Mouse (Mus musculus) forebrain, embryonic 16.5 days (tissue): ENCODE measurements at regions not wholly inside any gene's neighbourhood (a gene's known extent, or its start where the extent isn't known, plus 50 kb on each side); places are given as distances from the start of the nearest gene placed in this dataset.
A peak's percentile ranks its signal among the peaks of the same experiment; 100 is the strongest.

ENCODE experiments used
- ATAC-seq: fragments of 200-750 bp; cut with Nextera tagmentation; 2 replicates; pipeline ENCODE4 v1.8.0; 2017; ENCODE audit warnings: mild to moderate bottlenecking, moderate library complexity
- H3K27ac ChIP-seq: fragments of 300-500 bp; sonication (generic); 2 replicates; pipeline ENCODE4 v1.5.1; 2014; ENCODE audit warnings: low read length, control low read depth
- H3K27me3 ChIP-seq: fragments of 300-500 bp; sonication (generic); replicated peaks from 2 replicates; pipeline ENCODE4 v1.6.1; 2014; ENCODE audit warnings: low read length; ENCODE audit not compliant: control insufficient read depth, insufficient read depth
- H3K36me3 ChIP-seq: fragments of 300-500 bp; sonication (generic); 2 replicates; pipeline ENCODE4 v1.6.1; 2014; ENCODE audit not compliant: control insufficient read depth, insufficient read depth
- H3K4me1 ChIP-seq: fragments of 300-500 bp; sonication (generic); replicated peaks from 2 replicates; pipeline ENCODE4 v1.6.1; 2014; ENCODE audit warnings: low read length; ENCODE audit not compliant: control insufficient read depth, insufficient read depth
- H3K4me2 ChIP-seq: fragments of 300-500 bp; sonication (generic); 2 replicates; pipeline ENCODE4 v1.6.1; 2014; ENCODE audit warnings: mild to moderate bottlenecking, low read length, control low read depth
- H3K4me3 ChIP-seq: fragments of 300-500 bp; sonication (generic); replicated peaks from 2 replicates; pipeline ENCODE4 v1.5.1; 2014; ENCODE audit warnings: mild to moderate bottlenecking, low read length, control low read depth
- H3K9ac ChIP-seq: fragments of 300-500 bp; sonication (generic); replicated peaks from 2 replicates; pipeline ENCODE4 v1.6.1; 2014; ENCODE audit warnings: low read depth, low read length, control low read depth
- H3K9me3 ChIP-seq: fragments of 300-500 bp; sonication (generic); 2 replicates; pipeline ENCODE4 v1.6.1; 2016; ENCODE audit warnings: low read length; ENCODE audit not compliant: control insufficient read depth
- WGBS: fragments of 180-500 bp; shearing (Covaris S2); extraction: QIAGEN DNeasy Blood & Tissue Kit; methylation state at CpG from one replicate; pipeline ENCODE4 v1.1.7; 2014; 5-methylcytosine and 5-hydroxymethylcytosine counted together

DNA sequence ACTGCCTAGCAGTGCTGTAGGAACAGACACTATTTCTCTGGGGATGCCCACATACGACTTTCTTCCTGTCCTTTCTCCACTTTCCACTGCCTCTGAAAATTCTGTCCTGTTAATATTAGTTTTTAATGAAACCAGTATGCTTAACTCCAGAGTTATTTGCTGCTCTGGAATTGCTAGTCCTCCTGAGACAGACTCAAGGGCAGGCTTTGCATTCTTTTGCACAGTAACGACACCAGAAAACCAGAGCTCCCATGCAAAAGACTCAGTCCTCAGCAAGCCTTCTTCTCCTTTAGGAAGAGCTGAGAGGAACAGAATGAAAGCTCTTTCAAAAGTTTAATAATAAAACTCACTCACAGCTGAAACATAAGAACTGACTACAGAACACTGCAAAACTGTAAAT lies 92.3 kb upstream of the Dab2 start:
- Histone ChIP-seq H3K9me3 (no peaks in the 10 kb centered on the region), H3K9ac (no peak overlapping the region), H3K27me3 (no peaks in the 10 kb centered on the region), H3K4me2 (no peak overlapping the region), H3K4me3 (no peak overlapping the region), H3K4me1 (no peaks in the 10 kb centered on the region), H3K36me3 (no peaks in the 10 kb centered on the region), H3K27ac (no peak overlapping the region)
- WGBS = 76% methylated on average over 2 of the region's 2 CpGs
- no peak for ATAC-seq

DNA sequence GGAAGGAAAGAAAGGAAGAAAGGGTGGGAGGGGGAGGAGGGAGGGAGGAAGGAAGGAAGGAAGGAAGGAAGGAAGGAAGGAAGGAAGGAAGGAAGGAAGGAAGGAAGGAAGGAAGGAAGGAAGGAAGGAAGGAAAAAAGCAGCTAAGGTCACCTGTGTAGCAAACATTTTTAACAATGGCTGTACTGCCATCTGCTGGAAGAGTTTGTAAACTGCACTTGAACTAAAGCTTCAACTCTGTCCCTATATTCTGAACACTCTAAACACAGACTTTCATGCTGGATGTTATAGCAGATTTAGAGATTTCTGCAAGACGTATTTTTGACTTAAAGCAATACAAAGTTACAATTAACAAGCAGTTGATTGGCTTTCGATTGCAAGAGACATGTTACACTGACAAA lies 90.3 kb upstream of the Dab2 start:
- Histone ChIP-seq H3K4me2 (no peak overlapping the region), H3K4me3 (no peak overlapping the region), H3K27ac (no peak overlapping the region), H3K9ac (no peak overlapping the region), H3K36me3 (no peaks in the 10 kb centered on the region), H3K4me1 (no peaks in the 10 kb centered on the region), H3K9me3 (no peaks in the 10 kb centered on the region), H3K27me3 (no peaks in the 10 kb centered on the region)
- ATAC-seq = peak; percentile 66
- 15% methylated on average over 2 of the region's 2 CpGs for WGBS

DNA sequence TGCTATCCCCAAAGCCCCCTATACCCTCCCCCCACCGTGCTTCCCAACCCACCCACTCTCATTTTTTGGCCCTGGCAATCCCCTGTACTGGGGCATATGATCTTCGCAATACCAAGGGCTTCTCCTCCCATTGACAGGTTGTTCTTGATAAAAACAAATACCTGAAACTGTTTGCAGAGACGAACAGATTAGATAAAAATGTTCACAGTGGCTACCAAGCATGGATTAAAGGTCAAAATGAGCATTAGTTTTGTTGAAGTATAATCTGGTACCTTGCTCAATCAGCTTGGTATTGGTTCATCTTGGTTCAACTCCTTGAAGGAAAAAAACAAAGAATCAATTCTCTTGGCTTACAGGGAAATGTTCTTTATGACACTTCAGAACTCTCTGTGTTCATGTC lies 81.5 kb upstream of the Dab2 start:
- H3K27ac ChIP-seq = no peak overlapping the region
- no peak for ATAC-seq
- H3K9ac ChIP-seq = no peak overlapping the region
- no peaks in the 10 kb centered on the region for H3K4me1 ChIP-seq
- H3K4me2 ChIP-seq = no peak overlapping the region
- H3K36me3 ChIP-seq = no peaks in the 10 kb centered on the region
- no peaks in the 10 kb centered on the region for H3K27me3 ChIP-seq
- H3K9me3 ChIP-seq = no peaks in the 10 kb centered on the region
- 66% methylated on average over 3 of the region's 3 CpGs for WGBS
- no peak overlapping the region for H3K4me3 ChIP-seq

DNA sequence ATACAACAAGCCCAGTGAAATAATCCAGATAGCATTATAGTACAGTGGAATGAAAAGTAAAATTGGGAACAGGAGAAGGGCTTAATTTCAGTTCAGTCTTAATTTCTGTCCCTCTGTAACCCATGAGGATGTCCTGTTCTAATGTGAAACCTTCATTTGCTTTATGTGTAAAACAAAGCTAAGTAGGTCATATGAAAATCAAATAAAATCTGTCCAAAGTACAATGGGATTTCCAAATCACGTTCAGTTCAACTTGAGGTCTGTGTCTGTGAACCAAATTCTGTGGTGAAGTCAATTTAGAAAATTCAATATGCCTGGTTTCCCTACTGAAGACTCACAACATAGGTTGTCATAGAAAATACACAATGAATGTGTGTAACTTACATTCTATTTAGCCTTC lies 74.4 kb upstream of the Dab2 start:
- no peak overlapping the region for H3K9ac ChIP-seq
- H3K4me1 ChIP-seq = no peaks in the 10 kb centered on the region
- no peaks in the 10 kb centered on the region for H3K36me3 ChIP-seq
- H3K4me2 ChIP-seq = no peak overlapping the region
- no peak overlapping the region for H3K27ac ChIP-seq
- H3K27me3 ChIP-seq = no peaks in the 10 kb centered on the region
- H3K4me3 ChIP-seq = no peak overlapping the region
- H3K9me3 ChIP-seq = no peaks in the 10 kb centered on the region
- 70% methylated on average over 1 of the region's 1 CpGs for WGBS
- ATAC-seq = no peak

DNA sequence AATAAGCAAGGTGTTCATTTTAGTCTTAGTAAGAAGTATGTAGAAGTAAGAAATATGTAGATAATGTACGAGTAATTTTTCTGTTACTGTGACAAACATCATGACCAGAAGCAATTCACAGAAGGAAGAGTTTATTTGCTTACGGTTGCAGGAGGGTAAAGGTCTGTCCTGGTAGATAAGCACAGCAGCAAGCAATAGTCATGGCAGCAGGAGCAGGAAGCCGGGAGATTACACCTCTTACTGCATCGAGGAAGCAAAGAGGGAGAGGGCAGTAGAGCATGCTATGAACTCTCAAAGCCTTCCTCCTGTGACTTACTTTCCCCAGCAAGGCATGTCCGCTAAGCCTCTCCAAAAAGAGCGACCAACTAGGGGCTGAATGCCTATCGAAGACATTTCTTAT lies 69.0 kb upstream of the Dab2 start:
- Histone ChIP-seq H3K9me3 (no peaks in the 10 kb centered on the region), H3K36me3 (no peaks in the 10 kb centered on the region), H3K4me2 (no peak overlapping the region), H3K27ac (no peak overlapping the region), H3K4me1 (peaks cover 4% of the 10 kb centered on the region), H3K27me3 (no peaks in the 10 kb centered on the region), H3K4me3 (no peak overlapping the region), H3K9ac (no peak overlapping the region)
- 95% methylated on average over 7 of the region's 7 CpGs for WGBS
- no peak for ATAC-seq

DNA sequence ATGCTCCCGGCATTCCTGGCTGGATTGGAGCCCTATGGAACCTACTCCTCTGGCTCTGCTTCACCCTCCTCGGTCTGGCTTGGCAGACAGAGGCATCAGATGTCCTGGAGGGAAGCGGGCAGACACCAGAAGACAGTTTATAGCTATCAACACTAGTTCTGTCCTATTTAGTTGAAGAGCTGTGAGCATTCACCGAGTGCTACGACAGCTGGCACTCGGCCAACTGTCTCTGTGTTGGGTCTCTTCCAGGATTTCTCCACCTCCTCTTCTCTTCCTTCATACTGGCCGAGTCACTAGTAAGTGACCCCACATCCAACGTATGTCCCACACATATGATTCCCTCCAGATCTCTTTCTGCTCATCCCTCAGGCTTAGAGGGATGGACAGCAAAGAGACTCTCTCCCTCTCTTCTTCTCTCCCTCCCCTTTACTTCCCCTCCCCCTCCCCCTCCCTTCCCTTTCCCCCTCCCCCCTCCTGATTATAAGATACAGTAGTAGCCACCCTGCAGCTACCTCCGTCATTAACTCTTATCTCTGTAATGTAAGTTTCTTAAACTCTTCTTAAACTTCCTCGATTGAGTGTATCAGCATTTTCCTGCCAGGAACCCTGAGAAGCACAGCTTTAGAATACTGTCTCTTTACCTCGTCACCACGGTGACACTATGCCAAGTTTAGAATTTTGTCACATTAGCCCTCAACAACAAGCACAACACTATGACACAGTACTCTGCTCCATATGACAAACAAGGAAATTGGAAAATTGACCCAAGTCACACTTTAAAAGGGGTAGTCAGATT lies 68.1 kb upstream of the Dab2 start:
- Histone ChIP-seq H3K27ac (no peak overlapping the region), H3K4me3 (no peak overlapping the region), H3K9ac (no peak overlapping the region), H3K27me3 (no peaks in the 10 kb centered on the region), H3K36me3 (no peaks in the 10 kb centered on the region), H3K4me2 (no peak overlapping the region), H3K4me1 (peaks cover 4% of the 10 kb centered on the region), H3K9me3 (no peaks in the 10 kb centered on the region)
- peak; percentile 57; the same call in 1 of the 2 replicates for ATAC-seq
- WGBS = 48% methylated on average over 12 of the region's 12 CpGs

DNA sequence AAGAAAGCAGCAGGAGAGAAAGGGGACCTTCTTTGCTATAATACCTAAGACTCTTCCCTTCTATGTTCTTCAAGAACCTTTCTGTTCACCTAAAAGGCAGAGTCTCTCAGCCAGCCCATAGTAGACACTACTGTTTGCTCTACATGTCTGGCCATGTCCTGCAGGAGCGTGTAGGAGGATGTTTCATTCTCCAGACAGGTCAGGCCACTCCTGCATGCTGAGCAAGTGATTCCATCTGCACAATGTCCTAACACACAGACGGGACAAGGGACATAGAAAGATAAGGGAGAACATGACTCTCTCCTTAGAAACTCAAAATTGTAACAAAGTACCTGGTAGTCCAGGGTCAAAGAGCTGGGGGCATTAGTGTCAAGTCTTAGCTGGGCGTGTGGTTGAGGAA lies 66.0 kb upstream of the Dab2 start:
- no peaks in the 10 kb centered on the region for H3K27me3 ChIP-seq
- 87% methylated on average over 3 of the region's 3 CpGs for WGBS
- no peak overlapping the region for H3K4me3 ChIP-seq
- H3K4me2 ChIP-seq = no peak overlapping the region
- H3K4me1 ChIP-seq = peaks cover 4% of the 10 kb centered on the region
- no peak overlapping the region for H3K9ac ChIP-seq
- H3K36me3 ChIP-seq = no peaks in the 10 kb centered on the region
- no peak for ATAC-seq
- no peaks in the 10 kb centered on the region for H3K9me3 ChIP-seq
- no peak overlapping the region for H3K27ac ChIP-seq

DNA sequence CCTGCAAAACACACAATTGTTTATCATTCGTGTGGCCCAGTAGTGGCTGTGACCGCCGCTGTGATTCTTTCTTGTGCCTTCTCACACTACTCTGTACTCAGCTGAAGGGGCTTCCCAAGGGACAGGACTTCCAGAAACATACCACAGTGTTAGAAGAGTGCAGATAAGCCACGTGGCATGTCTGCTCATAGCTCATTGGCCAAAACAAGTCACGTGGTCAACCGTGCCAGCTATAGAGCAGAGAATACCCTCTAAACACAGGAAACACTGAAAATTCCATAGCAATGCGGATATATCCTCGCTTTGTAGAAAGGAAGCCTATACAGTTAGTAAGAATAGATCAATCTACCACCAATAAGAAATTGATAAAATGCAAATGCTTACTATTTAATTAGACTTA lies 63.0 kb upstream of the Dab2 start:
- Histone ChIP-seq H3K4me3 (no peak overlapping the region), H3K4me1 (no peaks in the 10 kb centered on the region), H3K4me2 (no peak overlapping the region), H3K27ac (no peak overlapping the region), H3K9me3 (no peaks in the 10 kb centered on the region), H3K27me3 (no peaks in the 10 kb centered on the region), H3K36me3 (no peaks in the 10 kb centered on the region), H3K9ac (no peak overlapping the region)
- no peak for ATAC-seq
- 94% methylated on average over 8 of the region's 8 CpGs for WGBS

DNA sequence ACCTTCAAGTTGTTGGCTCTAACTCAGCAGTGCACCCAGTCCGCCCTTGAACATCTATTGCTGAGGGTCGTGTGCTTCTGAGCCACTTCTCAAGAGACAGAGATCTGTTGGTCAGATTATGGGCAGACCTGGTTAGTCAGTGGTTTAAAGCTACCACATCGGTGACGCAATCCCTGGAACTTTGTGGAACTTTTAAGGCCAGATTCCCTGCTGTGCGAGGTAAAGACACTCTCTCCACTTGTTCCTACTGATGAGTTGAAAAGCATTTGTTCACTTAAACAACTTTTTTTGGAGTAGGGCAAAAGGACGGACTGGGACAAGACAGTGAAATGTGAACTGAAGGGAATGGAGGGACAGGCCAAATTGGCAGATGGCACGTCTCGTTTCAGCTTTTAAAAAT lies 61.9 kb upstream of the Dab2 start:
- Histone ChIP-seq H3K4me1 (no peaks in the 10 kb centered on the region), H3K27ac (no peak overlapping the region)
- 0 out of 2 replicates have a peak, but pooled peaks have one; percentile 28 for ATAC-seq

DNA sequence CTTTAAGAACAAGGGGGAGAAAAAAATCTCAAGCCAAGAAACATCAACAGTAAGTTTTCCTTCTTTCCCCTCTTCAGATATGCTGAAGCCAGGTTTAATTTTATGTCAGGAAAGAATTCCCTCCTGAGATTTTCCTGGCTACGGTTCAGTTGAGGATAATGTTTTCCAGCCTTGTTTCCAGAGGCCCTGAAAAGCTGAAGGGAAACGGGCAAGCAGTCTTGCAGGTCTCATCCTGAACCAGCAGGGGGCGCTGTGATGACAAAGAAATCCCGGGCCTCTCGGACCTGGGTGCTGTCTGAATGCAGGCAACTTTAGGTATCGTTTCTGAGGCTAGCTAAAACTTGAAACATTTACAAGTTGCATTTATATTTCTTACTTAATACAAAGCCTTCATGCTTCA lies 61.5 kb upstream of the Dab2 start:
- no peaks in the 10 kb centered on the region for H3K27me3 ChIP-seq
- H3K27ac ChIP-seq = no peak overlapping the region
- H3K4me3 ChIP-seq = no peak overlapping the region
- H3K4me2 ChIP-seq = no peak overlapping the region
- no peak overlapping the region for H3K9ac ChIP-seq
- no peaks in the 10 kb centered on the region for H3K36me3 ChIP-seq
- H3K4me1 ChIP-seq = no peaks in the 10 kb centered on the region
- peak; percentile 78 for ATAC-seq
- WGBS = 5% methylated on average over 6 of the region's 6 CpGs
- H3K9me3 ChIP-seq = no peaks in the 10 kb centered on the region

More for the DNA sequence above, 61.9 kb upstream of the Dab2 start:
- H3K9ac ChIP-seq = no peak overlapping the region
- no peaks in the 10 kb centered on the region for H3K36me3 ChIP-seq
- H3K9me3 ChIP-seq = no peaks in the 10 kb centered on the region
- no peaks in the 10 kb centered on the region for H3K27me3 ChIP-seq
- no peak overlapping the region for H3K4me3 ChIP-seq
- whole genome bisulfite sequencing = 62% methylated on average over 8 of the region's 8 CpGs
- no peak overlapping the region for H3K4me2 ChIP-seq
